Mouse (Mus musculus): ENCODE results near the gene Ccdc149.

- TF ChIP-seq CTCF (IDR thresholded peaks at IDR 0.05; ENCODE audit: extremely low read depth, insufficient read length, insufficient replicate concordance, low read depth, low read length) (no peak), POLR2A (IDR thresholded peaks at IDR 0.05; ENCODE audit: low read depth, low read length) (no peak)
Observed at GRCm38 (mm10) chr5:52470551-52470950, 770 bp downstream of the Ccdc149 start.

All from small intestine, adult 2 months (tissue).